Mouse (Mus musculus) lung, embryonic 16.5 days (tissue): ENCODE results near the gene Atad5. TPM values are rescaled to one million over a fixed set of nuclear protein-coding genes. Genes with fewer than 3 reads are reported as not detected.
"Not testable (repeated sequence)": the region's sequence is repeated elsewhere in the genome, so short reads cannot be mapped to it uniquely, and the experiment has no call there.

ENCODE experiments used
- ATAC-seq: fragments of 200-750 bp; cut with Nextera tagmentation; 2 replicates; pipeline ENCODE4 v1.8.0; 2017; ENCODE audit warnings: low read depth, mild to moderate bottlenecking, moderate library complexity
- H3K27ac ChIP-seq: fragments of 300-500 bp; sonication (generic); 2 replicates; pipeline ENCODE4 v1.5.1; 2014; ENCODE audit warnings: mild to moderate bottlenecking, control low read depth, low read length
- H3K27me3 ChIP-seq: fragments of 300-500 bp; sonication (generic); 2 replicates; pipeline ENCODE4 v1.6.1; 2014; ENCODE audit warnings: low read depth, low read length, mixed read lengths; ENCODE audit not compliant: control insufficient read depth, insufficient read depth
- H3K36me3 ChIP-seq: fragments of 300-500 bp; sonication (generic); 2 replicates; pipeline ENCODE4 v1.6.1; 2014; ENCODE audit warnings: low read length; ENCODE audit not compliant: control insufficient read depth, insufficient read depth
- H3K4me1 ChIP-seq: fragments of 300-500 bp; sonication (generic); replicated peaks from 2 replicates; pipeline ENCODE4 v1.6.1; 2014; ENCODE audit warnings: low read length, mixed read lengths; ENCODE audit not compliant: control insufficient read depth, insufficient read depth
- H3K4me2 ChIP-seq: fragments of 300-500 bp; sonication (generic); 2 replicates; pipeline ENCODE4 v1.6.1; 2014; ENCODE audit warnings: low read depth, low read length, control low read depth
- H3K4me3 ChIP-seq: fragments of 300-500 bp; sonication (generic); 2 replicates; pipeline ENCODE4 v1.5.1; 2014; ENCODE audit warnings: mild to moderate bottlenecking, low read length, control low read depth
- H3K9ac ChIP-seq: fragments of 300-500 bp; sonication (generic); 2 replicates; pipeline ENCODE4 v1.6.1; 2014; ENCODE audit warnings: low read length, control low read depth
- H3K9me3 ChIP-seq: fragments of 300-500 bp; sonication (generic); 2 replicates; pipeline ENCODE4 v1.6.1; 2016; ENCODE audit warnings: low read length; ENCODE audit not compliant: control insufficient read depth
- WGBS: fragments of 180-500 bp; shearing (Covaris S2); extraction: QIAGEN DNeasy Blood & Tissue Kit; methylation state at CpG from one replicate; pipeline ENCODE4 v1.1.7; 2014; 5-methylcytosine and 5-hydroxymethylcytosine counted together
- polyA plus RNA-seq: library from polyadenylated mRNA; unstranded; fragments of >200 nt; fragmentation: Nextera tagmentation; extraction: Ambion mirVana; gene quantifications from 2 replicates; pipeline ENCODE4 v1.2.1, GENCODE M21; 2015

The Atad5 gene
- polyA plus RNA-seq, 1 experiment from 2014 or later, result 11.5 TPM

DNA sequence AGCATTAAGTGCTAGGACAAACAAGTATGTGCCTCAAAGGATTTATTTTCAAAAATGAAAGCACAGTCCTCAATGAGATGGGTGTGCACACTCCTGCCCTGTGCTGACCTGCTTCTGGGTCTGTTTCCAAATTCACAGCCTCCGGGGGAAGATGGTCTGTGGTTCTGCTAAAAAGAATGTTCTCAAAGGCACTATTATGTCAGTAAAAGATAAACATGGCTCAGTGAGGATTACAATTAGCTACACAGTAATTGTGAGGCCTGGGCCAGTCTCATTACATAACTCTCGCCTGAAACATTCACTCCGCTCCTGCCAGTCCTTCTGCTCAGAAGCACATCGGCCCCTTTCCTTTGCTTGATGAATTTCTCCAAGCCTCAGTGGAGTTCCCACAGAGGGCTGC is 27.0 kb upstream of the Atad5 start:
- Histone ChIP-seq H3K4me2 (no peak overlapping the region), H3K9me3 (no peaks in the 10 kb centered on the region), H3K27ac (no peak overlapping the region), H3K4me3 (no peak overlapping the region), H3K36me3 (peaks cover 24% of the 10 kb centered on the region), H3K27me3 (no peaks in the 10 kb centered on the region), H3K9ac (no peak overlapping the region), H3K4me1 (no peaks in the 10 kb centered on the region)
- WGBS, result 79% methylated on average over 4 of the region's 4 CpGs
- no peak for ATAC-seq

DNA sequence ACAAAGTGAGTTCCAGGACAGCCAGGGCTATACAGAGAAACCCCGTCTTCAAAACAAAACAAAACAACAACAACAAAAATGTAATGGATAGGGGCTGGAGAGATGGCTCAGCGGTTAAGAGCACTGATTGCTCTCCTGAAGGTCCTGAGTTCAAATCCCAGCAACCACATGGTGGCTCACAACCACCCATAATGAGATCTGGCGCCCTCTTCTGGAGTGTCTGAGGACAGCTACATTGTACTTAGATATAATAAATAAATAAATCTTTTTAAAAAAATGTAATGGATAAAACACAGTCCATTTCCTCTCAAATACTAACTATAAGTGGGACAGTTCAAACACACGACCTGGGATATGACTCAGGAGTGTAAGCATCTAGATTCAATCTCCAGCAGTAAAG is 22.8 kb upstream of the Atad5 start:
- H3K4me2 ChIP-seq, H3K36me3 ChIP-seq, H3K27me3 ChIP-seq, H3K9me3 ChIP-seq, H3K9ac ChIP-seq, H3K27ac ChIP-seq, H3K4me1 ChIP-seq, H3K4me3 ChIP-seq, ATAC-seq: not testable (repeated sequence)
- 85% methylated on average over 4 of the region's 4 CpGs for WGBS

GRCm38 (mm10) chr11:80067558-80067957 is 21.6 kb upstream of the Atad5 start:
- H3K9ac ChIP-seq, result no peak overlapping the region
- no peak overlapping the region for H3K27ac ChIP-seq
- no peaks in the 10 kb centered on the region for H3K9me3 ChIP-seq
- WGBS, result 71% methylated on average over 5 of the region's 5 CpGs
- H3K4me1 ChIP-seq, result no peaks in the 10 kb centered on the region
- ATAC-seq, result no peak
- no peaks in the 10 kb centered on the region for H3K27me3 ChIP-seq
- no peak overlapping the region for H3K4me2 ChIP-seq
- H3K36me3 ChIP-seq, result peaks cover 2% of the 10 kb centered on the region; the same call in 1 of the 2 replicates
- no peak overlapping the region for H3K4me3 ChIP-seq

- Histone ChIP-seq H3K36me3 (0 out of 2 replicates have a peak, but pooled peaks cover 2% of the 10 kb centered on the region), H3K9ac (no peak overlapping the region), H3K4me1 (no peaks in the 10 kb centered on the region), H3K27ac (no peak overlapping the region), H3K27me3 (no peaks in the 10 kb centered on the region), H3K9me3 (no peaks in the 10 kb centered on the region), H3K4me3 (no peak overlapping the region), H3K4me2 (no peak overlapping the region)
- 73% methylated on average over 3 of the region's 3 CpGs for WGBS
- no peak for ATAC-seq
These were observed 19.4 kb upstream of the Atad5 start for GRCm38 (mm10) chr11:80069815-80070214.

DNA sequence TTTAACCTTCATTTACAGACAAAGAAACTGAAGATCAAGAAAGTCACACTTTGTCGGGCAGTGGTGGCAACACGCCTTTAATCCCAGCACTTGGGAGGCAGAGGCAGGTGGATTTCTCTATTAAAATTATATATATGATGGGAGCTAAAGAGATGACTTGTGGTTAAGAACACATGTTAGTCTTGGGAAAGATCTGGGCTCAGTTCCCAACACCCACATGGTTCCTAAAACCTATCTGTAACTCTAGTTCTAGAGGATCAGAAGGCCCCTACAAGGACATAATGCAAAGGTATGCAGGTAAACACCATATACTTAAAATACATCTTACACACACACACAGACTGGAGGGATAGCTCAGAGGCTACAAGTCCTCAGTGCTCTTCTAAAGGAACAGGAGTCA is 18.2 kb upstream of the Atad5 start:
- 98% methylated on average over 2 of the region's 2 CpGs for WGBS
- Histone ChIP-seq H3K27me3 (no peaks in the 10 kb centered on the region), H3K36me3 (0 out of 2 replicates have a peak, but pooled peaks cover 2% of the 10 kb centered on the region), H3K27ac (no peak overlapping the region), H3K4me2 (no peak overlapping the region), H3K9ac (no peak overlapping the region), H3K9me3 (no peaks in the 10 kb centered on the region), H3K4me1 (no peaks in the 10 kb centered on the region), H3K4me3 (no peak overlapping the region)
- ATAC-seq, result no peak

- Histone ChIP-seq H3K4me1 (no peaks in the 10 kb centered on the region), H3K27me3 (no peaks in the 10 kb centered on the region), H3K36me3 (0 out of 2 replicates have a peak, but pooled peaks cover 2% of the 10 kb centered on the region), H3K27ac (no peak overlapping the region), H3K4me3 (no peak overlapping the region), H3K4me2 (no peak overlapping the region), H3K9ac (no peak overlapping the region), H3K9me3 (no peaks in the 10 kb centered on the region)
- ATAC-seq, result no peak
- 78% methylated on average over 3 of the region's 3 CpGs for WGBS
These were observed 16.8 kb upstream of the Atad5 start for GRCm38 (mm10) chr11:80072365-80072764.

DNA sequence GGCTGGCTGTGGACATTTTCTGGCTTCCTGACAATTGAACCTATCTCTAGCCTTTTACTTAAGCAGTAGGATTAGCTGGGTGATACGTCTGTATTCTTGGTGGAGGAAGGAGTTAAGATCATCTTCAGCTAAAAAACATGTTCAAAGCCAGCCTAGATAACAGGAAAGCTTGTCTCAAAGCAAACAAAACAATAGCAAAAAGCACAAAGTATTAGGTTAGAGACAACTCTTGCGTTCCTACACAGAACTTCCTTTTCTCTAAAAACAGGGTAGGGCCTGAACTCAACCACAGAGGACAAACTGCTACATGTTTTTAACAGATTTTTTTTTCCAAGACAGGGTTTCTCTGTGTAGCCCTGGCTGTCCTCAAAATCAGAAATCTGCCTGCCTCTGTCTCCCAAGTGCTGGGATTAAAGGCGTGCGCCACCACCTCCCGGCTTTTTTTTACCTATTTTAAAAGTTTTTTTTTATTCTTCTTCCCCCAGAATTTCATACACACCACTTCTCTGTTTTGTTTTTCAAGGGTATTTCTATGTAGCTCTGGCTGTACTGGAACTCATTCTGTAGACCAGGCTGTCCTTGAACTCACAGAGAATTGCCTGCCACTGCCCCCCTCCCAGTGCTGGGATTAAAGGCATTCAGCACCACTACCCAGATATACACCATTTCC is 13.5 kb upstream of the Atad5 start:
- Histone ChIP-seq H3K27me3 (no peaks in the 10 kb centered on the region), H3K4me3 (no peak overlapping the region), H3K9ac (no peak overlapping the region), H3K4me1 (peaks cover 4% of the 10 kb centered on the region), H3K9me3 (no peaks in the 10 kb centered on the region), H3K4me2 (no peak overlapping the region), H3K27ac (no peak overlapping the region), H3K36me3 (0 out of 2 replicates have a peak, but pooled peaks cover 2% of the 10 kb centered on the region)
- no peak for ATAC-seq
- WGBS, result 92% methylated on average over 5 of the region's 5 CpGs

DNA sequence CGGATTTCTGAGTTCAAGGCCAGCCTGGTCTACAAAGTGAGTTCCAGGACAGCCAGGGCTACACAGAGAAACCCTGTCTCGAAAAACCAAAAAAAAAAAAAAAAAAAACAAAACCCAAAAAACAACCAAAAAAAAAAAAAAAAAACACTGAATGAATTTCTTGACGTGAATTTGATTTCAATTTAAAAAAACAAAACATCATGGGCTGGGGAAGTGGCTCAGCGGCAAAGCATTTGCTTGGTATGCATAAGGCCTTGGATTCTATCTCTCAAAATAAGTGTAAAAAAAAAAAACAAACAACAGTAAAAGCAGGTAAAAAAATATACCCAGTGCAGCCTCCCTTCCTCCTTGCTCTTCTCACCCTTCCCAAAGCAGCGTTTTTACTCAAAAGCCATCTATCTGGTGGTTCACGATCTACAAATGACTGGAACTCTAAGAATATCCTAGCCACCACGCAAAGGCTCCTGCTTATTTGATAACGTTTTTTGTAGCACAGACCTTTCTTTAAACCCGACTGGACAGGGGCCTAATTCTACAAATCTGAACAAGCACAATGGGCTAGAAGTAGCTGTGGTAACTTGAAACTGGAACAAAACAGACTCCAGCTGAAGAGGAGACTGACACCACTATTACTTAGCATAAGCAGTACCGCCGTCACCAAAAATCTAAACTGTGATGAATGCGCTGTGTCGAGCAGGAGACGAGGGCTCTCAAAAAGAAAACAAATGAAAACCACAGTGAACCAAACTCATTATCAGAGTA is 11.2 kb upstream of the Atad5 start:
- Histone ChIP-seq H3K4me2 (no peak overlapping the region), H3K36me3 (no peaks in the 10 kb centered on the region), H3K27me3 (no peaks in the 10 kb centered on the region), H3K9ac (no peak overlapping the region), H3K9me3 (no peaks in the 10 kb centered on the region), H3K4me1 (peaks cover 12% of the 10 kb centered on the region), H3K27ac (no peak overlapping the region), H3K4me3 (no peak overlapping the region)
- ATAC-seq, result no peak
- 68% methylated on average over 13 of the region's 14 CpGs for WGBS

- H3K36me3 ChIP-seq, result no peaks in the 10 kb centered on the region
- no peak for ATAC-seq
- no peak overlapping the region for H3K9ac ChIP-seq
- no peak overlapping the region for H3K4me3 ChIP-seq
- no peak overlapping the region for H3K4me2 ChIP-seq
- 36% methylated on average over 1 of the region's 1 CpGs for WGBS
- H3K9me3 ChIP-seq, result no peaks in the 10 kb centered on the region
- H3K4me1 ChIP-seq, result peaks cover 12% of the 10 kb centered on the region
- no peak overlapping the region for H3K27ac ChIP-seq
- H3K27me3 ChIP-seq, result no peaks in the 10 kb centered on the region
These were observed 10.4 kb upstream of the Atad5 start for GRCm38 (mm10) chr11:80078831-80079230.
